ENCODE assay signal across 8 mouse cellular contexts in the genomic region with DNA sequence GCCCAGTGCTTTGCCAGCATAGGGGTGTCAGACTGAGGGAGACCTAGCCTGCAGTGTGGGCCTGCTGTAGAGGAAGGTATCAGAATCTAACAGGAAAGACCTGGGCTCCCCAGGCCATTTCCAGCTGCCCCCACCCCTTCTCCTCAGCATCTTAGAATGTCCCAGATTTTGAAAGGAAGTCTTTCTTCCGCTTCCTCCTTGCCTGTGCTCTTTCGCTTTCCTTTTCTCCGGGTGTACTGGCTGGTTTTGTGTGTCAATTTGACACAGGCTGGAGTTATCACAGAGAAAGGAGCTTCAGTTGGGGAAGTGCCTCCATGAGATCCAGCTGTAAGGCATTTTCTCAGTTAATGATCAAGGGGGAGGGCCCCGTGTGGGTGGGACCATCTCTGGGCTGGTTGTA. TPM values are rescaled to one million over a fixed set of nuclear protein-coding genes. Genes with fewer than 3 reads are reported as not detected.
DNase-seq lines count a peak whose midpoint lies in the region; ATAC-seq and TF ChIP-seq lines count a peak whose summit lies in the region.
"Not testable (repeated sequence)": the region's sequence is repeated elsewhere in the genome, so short reads cannot be mapped to it uniquely, and the experiment has no call there.
"Had no signal": no experiment of that assay in that cellular context is flagged by ENCODE, and none has a peak within 500 bp of the region (broad histone marks: within the 10 kb centered on the region; RNA-seq: fewer than 3 reads in every experiment).

No protein-coding gene starts in this region.

- H3K4me1 ChIP-seq in kidney, adult 2 months (ENCODE audit: control insufficient read depth, insufficient read depth, low read length); midbrain, embryonic 11.5 days (ENCODE audit: control insufficient read depth, insufficient read depth, low read length): not testable (repeated sequence)

- not testable (repeated sequence) for TF ChIP-seq CTCF in kidney, adult 2 months (conservative IDR thresholded peaks at IDR 0.05; ENCODE audit: insufficient read depth, insufficient read length, low read depth, low read length)

- TF ChIP-seq POLR2A in kidney, adult 2 months (IDR thresholded peaks at IDR 0.05; ENCODE audit: low read depth, low read length): not testable (repeated sequence)

- H3K9ac ChIP-seq in midbrain, embryonic 11.5 days (ENCODE audit: low read length): not testable (repeated sequence)

- not testable (repeated sequence) for H3K27me3 ChIP-seq in kidney, adult 2 months (replicated peaks; ENCODE audit: control insufficient read depth, insufficient read depth, low read length); midbrain, embryonic 11.5 days (ENCODE audit: control insufficient read depth, insufficient read depth, low read length)

- not testable (repeated sequence) for H3K36me3 ChIP-seq in kidney, adult 2 months (ENCODE audit: control insufficient read depth, insufficient read depth, low read length); midbrain, embryonic 11.5 days (ENCODE audit: control insufficient read depth, insufficient read depth, low read length)

- not testable (repeated sequence) for H3K9me3 ChIP-seq in midbrain, embryonic 11.5 days (ENCODE audit: control insufficient read depth, low read length)

- H3K27ac ChIP-seq in kidney, adult 2 months (ENCODE audit: insufficient read depth, low read depth, low read length): peak overlapping the region; percentile 7; the same call in 1 of the 2 replicates
- H3K27ac ChIP-seq in midbrain, embryonic 11.5 days (ENCODE audit: low read depth, low read length): not testable (repeated sequence)

- WGBS in kidney, adult 2 months: 64% methylated on average over 4 of the region's 4 CpGs
- WGBS in midbrain, embryonic 11.5 days: 84% methylated on average over 4 of the region's 4 CpGs

- not testable (repeated sequence) for H3K4me2 ChIP-seq in midbrain, embryonic 11.5 days

- peak; percentile 35 for ATAC-seq in granulocyte monocyte progenitor cell, adult 5-6 weeks (replicated peaks; ENCODE audit: poor library complexity, severe bottlenecking)
- ATAC-seq in midbrain, embryonic 11.5 days (ENCODE audit: low FRiP score): not testable (repeated sequence)

- DNase-seq in CD4-positive helper T cell, adult 2 months (ENCODE audit: low read depth, low spot score): peak; percentile 40
- DNase-seq in adrenal gland, adult 2 months: peak; percentile 29
- DNase-seq in heart, adult 9 months (ENCODE audit: low spot score in 2 of 2): peak; percentile 46 to 67
- peak; percentile 53 for DNase-seq in kidney, adult 2 months
- DNase-seq in lung, postnatal 25 days (ENCODE audit: low spot score): peak; percentile 44
- DNase-seq in midbrain, embryonic 11.5 days (ENCODE audit: low spot score, missing footprints): peak; percentile 17

- 0 out of 2 replicates have a peak overlapping the region, but pooled peaks have one; percentile 3 for H3K4me3 ChIP-seq in kidney, adult 2 months (ENCODE audit: insufficient read depth, low read depth, low read length)
- H3K4me3 ChIP-seq in midbrain, embryonic 11.5 days (ENCODE audit: low read depth, low read length): not testable (repeated sequence)

RNA-seq across cellular contexts. Expression of a gene that starts 4.0 kb away (rescaled TPM):
- 1 to 10 TPM in 1 of 2 experiments, under 1 TPM in 1; 0.89 to 1.2 TPM for total RNA-seq in adrenal gland, adult 2 months (2021)
- 1.1 and 1.7 TPM in 2 replicates for polyA plus RNA-seq in adrenal gland, adult 2 months (2012; rRNA removed)
- total RNA-seq in granulocyte monocyte progenitor cell, adult 5-6 weeks (2014; fragmentation: Nextera tagmentation): 0.26 TPM in 1 of 2 replicates, not detected in the other
- 0.47 and 1.1 TPM in 2 replicates for total RNA-seq in granulocyte monocyte progenitor cell, adult 5-6 weeks (2017)
- 1.4 and 1.7 TPM in 2 replicates for polyA plus RNA-seq in kidney, adult 2 months (2012; rRNA removed)
- polyA plus RNA-seq in midbrain, embryonic 11.5 days (2014; fragmentation: Nextera tagmentation; extraction: Ambion mirVana): 0.04 and 0.14 TPM in 2 replicates
- polyA plus RNA-seq: erythroblast, embryonic 14.5 days had no signal

RNA-seq across cellular contexts. Expression of a gene that starts 15.2 kb away (rescaled TPM):
- total RNA-seq in adrenal gland, adult 2 months (2021): 1 to 10 TPM; 1.7 to 1.9 TPM
- 3.7 and 9.8 TPM in 2 replicates for polyA plus RNA-seq in adrenal gland, adult 2 months (2012; rRNA removed)
- 17.6 and 25.0 TPM in 2 replicates for total RNA-seq in granulocyte monocyte progenitor cell, adult 5-6 weeks (2014; fragmentation: Nextera tagmentation)
- total RNA-seq in granulocyte monocyte progenitor cell, adult 5-6 weeks (2017): 9.9 and 10.9 TPM in 2 replicates
- polyA plus RNA-seq in kidney, adult 2 months (2012; rRNA removed): 1.8 and 2.0 TPM in 2 replicates
- polyA plus RNA-seq in midbrain, embryonic 11.5 days (2014; fragmentation: Nextera tagmentation; extraction: Ambion mirVana): 0.74 and 1.4 TPM in 2 replicates

RNA-seq across cellular contexts. Expression of a gene that starts 45.7 kb away (rescaled TPM):
- 10 to 100 TPM; 50.7 to 63.2 TPM for total RNA-seq in adrenal gland, adult 2 months (2021)
- polyA plus RNA-seq in adrenal gland, adult 2 months (2012; rRNA removed): 5.5 and 6.2 TPM in 2 replicates
- 26.9 and 30.2 TPM in 2 replicates for total RNA-seq in granulocyte monocyte progenitor cell, adult 5-6 weeks (2014; fragmentation: Nextera tagmentation)
- total RNA-seq in granulocyte monocyte progenitor cell, adult 5-6 weeks (2017): 31.1 and 35.8 TPM in 2 replicates
- polyA plus RNA-seq in kidney, adult 2 months (2012; rRNA removed): 8.4 and 10.0 TPM in 2 replicates
- polyA plus RNA-seq in midbrain, embryonic 11.5 days (2014; fragmentation: Nextera tagmentation; extraction: Ambion mirVana): 13.5 and 14.4 TPM in 2 replicates
